Mouse (Mus musculus): Measurements from ENCODE around the gene Sntg2.

DNA sequence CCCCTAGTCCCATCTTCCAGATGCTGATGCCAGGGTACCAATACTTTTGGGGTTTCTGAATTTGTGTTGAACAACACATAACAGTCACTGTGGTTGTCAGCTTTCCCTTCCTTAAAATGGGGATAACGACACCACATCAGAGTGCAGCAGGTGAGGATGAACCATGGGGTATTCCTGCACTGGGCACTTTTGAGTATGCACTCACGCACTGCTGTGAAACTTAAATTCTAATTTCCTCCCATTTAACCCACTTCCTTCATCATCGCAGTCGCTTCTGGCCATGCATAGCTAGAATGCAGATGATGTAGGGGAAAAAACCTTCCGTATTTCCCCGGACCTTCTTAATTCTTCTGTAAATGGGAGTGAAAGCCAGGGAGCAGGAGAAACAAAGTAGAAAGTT, 209.2 kb downstream of the Sntg2 start:
- no peak for TF ChIP-seq POLR2A (IDR thresholded peaks at IDR 0.05; ENCODE audit: control insufficient read depth, low read depth, low read length)
- TF ChIP-seq CTCF (IDR thresholded peaks at IDR 0.05; ENCODE audit: control insufficient read depth, insufficient read depth, insufficient replicate concordance, low read depth, low read length) = no peak
